9 mouse cellular contexts compared by ENCODE assay signal in the genomic region with DNA sequence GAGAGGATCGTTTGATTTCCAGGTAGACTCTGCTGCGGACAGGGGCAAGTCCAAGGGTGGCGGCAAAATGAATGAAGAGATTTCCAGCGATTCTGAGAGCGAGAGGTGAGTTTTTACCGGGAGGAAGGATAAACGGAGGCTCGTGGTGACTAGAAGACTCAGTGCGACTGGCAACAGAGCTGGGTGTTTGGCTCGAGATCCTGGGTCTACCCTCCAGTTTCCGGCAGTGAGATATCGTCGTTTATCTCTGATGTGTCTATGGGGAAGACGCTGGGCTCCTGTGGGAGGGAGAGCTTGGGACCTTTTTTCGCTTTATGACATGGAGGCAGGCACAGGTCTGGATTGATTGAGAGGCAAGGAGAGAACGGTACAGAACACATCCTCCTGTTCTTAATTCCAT. TPM values are rescaled to one million over a fixed set of nuclear protein-coding genes. Genes with fewer than 3 reads are reported as not detected.
DNase-seq lines count a peak whose midpoint lies in the region; ATAC-seq and TF ChIP-seq lines count a peak whose summit lies in the region.
"Had no signal": no experiment of that assay in that cellular context is flagged by ENCODE, and none has a peak within 500 bp of the region (broad histone marks: within the 10 kb centered on the region; RNA-seq: fewer than 3 reads in every experiment).

No protein-coding gene starts in this region.

- WGBS in thymus, adult 2 months, result 2% methylated on average over 16 of the region's 16 CpGs
- 6% methylated on average over 16 of the region's 16 CpGs for WGBS in hindbrain, embryonic 14.5 days
- WGBS in midbrain, embryonic 11.5 days, result 6% methylated on average over 16 of the region's 16 CpGs

- DNase-seq in gastrocnemius, postnatal 36 days, result peak; percentile 5 to 12
- DNase-seq in gastrocnemius, postnatal 14 days, result no peak
- no peak for DNase-seq in thymus, adult 2 months
- DNase-seq in thymus, adult 18-20 months, result no peak
- DNase-seq in hindbrain, embryonic 14.5 days (ENCODE audit: low spot score), result no peak
- DNase-seq in midbrain, embryonic 11.5 days (ENCODE audit: low spot score, missing footprints), result peak; percentile 87
- no peak for DNase-seq in embryo, embryonic 11 days
- DNase-seq in left cerebral cortex, postnatal 25 days (ENCODE audit: low spot score in 2 of 2), result no peak

- no peak for TF ChIP-seq POLR2A in thymus, adult 2 months (IDR thresholded peaks at IDR 0.05; ENCODE audit: control insufficient read depth, extremely low read depth, insufficient read depth, low read length, poor library complexity)

- peak overlapping the region; percentile 53 for H3K4me3 ChIP-seq in thymus, adult 2 months (ENCODE audit: control insufficient read depth, insufficient read depth, low read length)
- H3K4me3 ChIP-seq in hindbrain, embryonic 14.5 days (replicated peaks; ENCODE audit: low read length), result peak overlapping the region; percentile 73
- H3K4me3 ChIP-seq in midbrain, embryonic 11.5 days (ENCODE audit: low read depth, low read length), result peak overlapping the region; percentile 56

- H3K4me1 ChIP-seq in thymus, adult 2 months (replicated peaks; ENCODE audit: control insufficient read depth, insufficient read depth, low read length), result peaks cover 31% of the 10 kb centered on the region
- H3K4me1 ChIP-seq in hindbrain, embryonic 14.5 days (replicated peaks; ENCODE audit: control insufficient read depth, insufficient read depth, low read length), result peaks cover 12% of the 10 kb centered on the region
- peaks cover 24% of the 10 kb centered on the region for H3K4me1 ChIP-seq in midbrain, embryonic 11.5 days (ENCODE audit: control insufficient read depth, insufficient read depth, low read length)

- intact Hi-C loops in gastrocnemius, postnatal 36 days (cut with DNase I), result loop anchor here (2.0 to 5.0 kb wide), 4 partner anchors 29 to 189 kb away; a partner anchor contains a TSS
- intact Hi-C loops in gastrocnemius, postnatal 14 days (cut with DNase I; ENCODE audit: low total_unique reads), result no loop called here
- intact Hi-C loops in left cerebral cortex, postnatal 25 days (cut with DNase I), result loop anchor here (2.0 to 5.0 kb wide), 4 partner anchors 29 to 189 kb away; a partner anchor contains a TSS

- peak overlapping the region; percentile 89 for H3K4me2 ChIP-seq in hindbrain, embryonic 14.5 days (replicated peaks)
- H3K4me2 ChIP-seq in midbrain, embryonic 11.5 days, result peak overlapping the region; percentile 97

- no peaks in the 10 kb centered on the region for H3K9me3 ChIP-seq in hindbrain, embryonic 14.5 days (ENCODE audit: control insufficient read depth, low read length)
- no peaks in the 10 kb centered on the region for H3K9me3 ChIP-seq in midbrain, embryonic 11.5 days (ENCODE audit: control insufficient read depth, low read length)

- no peaks in the 10 kb centered on the region for H3K36me3 ChIP-seq in thymus, adult 2 months (ENCODE audit: control insufficient read depth, insufficient read depth, low read length)
- H3K36me3 ChIP-seq in hindbrain, embryonic 14.5 days (replicated peaks; ENCODE audit: control insufficient read depth, insufficient read depth), result peaks cover 14% of the 10 kb centered on the region
- peaks cover 6% of the 10 kb centered on the region for H3K36me3 ChIP-seq in midbrain, embryonic 11.5 days (ENCODE audit: control insufficient read depth, insufficient read depth, low read length)

- H3K27ac ChIP-seq in thymus, adult 2 months (ENCODE audit: control insufficient read depth, insufficient read depth, low read length), result no peak overlapping the region
- H3K27ac ChIP-seq in hindbrain, embryonic 14.5 days, result no peak overlapping the region
- H3K27ac ChIP-seq in midbrain, embryonic 11.5 days (ENCODE audit: low read depth, low read length), result no peak overlapping the region

- TF ChIP-seq CTCF in thymus, adult 2 months (IDR thresholded peaks at IDR 0.05; ENCODE audit: borderline replicate concordance, control insufficient read depth, extremely low read depth, insufficient read depth, low read length, poor library complexity), result no peak

- no peak for ATAC-seq in hindbrain, embryonic 14.5 days (ENCODE audit: low FRiP score)
- ATAC-seq in midbrain, embryonic 11.5 days (ENCODE audit: low FRiP score), result no peak

- H3K27me3 ChIP-seq in thymus, adult 2 months (ENCODE audit: control insufficient read depth, insufficient read depth, low read length), result no peaks in the 10 kb centered on the region
- H3K27me3 ChIP-seq in hindbrain, embryonic 14.5 days (ENCODE audit: control insufficient read depth, insufficient read depth, low read length), result no peaks in the 10 kb centered on the region
- H3K27me3 ChIP-seq in midbrain, embryonic 11.5 days (ENCODE audit: control insufficient read depth, insufficient read depth, low read length), result no peaks in the 10 kb centered on the region

- H3K9ac ChIP-seq in hindbrain, embryonic 14.5 days, result peak overlapping the region; percentile 68
- peak overlapping the region; percentile 67 for H3K9ac ChIP-seq in midbrain, embryonic 11.5 days (ENCODE audit: low read length)

RNA-seq across cellular contexts. Expression of a gene that starts 0.9 kb away (rescaled TPM):
- 10 to 100 TPM; 62.1 to 78.7 TPM for total RNA-seq in gastrocnemius, postnatal 36 days (2021)
- total RNA-seq in gastrocnemius, postnatal 14 days (2021), result 10 to 100 TPM; 64.1 to 76.2 TPM
- 57.4 and 69.5 TPM in 2 replicates for polyA plus RNA-seq in thymus, adult 2 months (2012; rRNA removed)
- 0.52 and 0.91 TPM in 2 replicates for polyA plus RNA-seq in hindbrain, embryonic 14.5 days (2014; fragmentation: Nextera tagmentation; extraction: Ambion mirVana)
- polyA plus RNA-seq in midbrain, embryonic 11.5 days (2014; fragmentation: Nextera tagmentation; extraction: Ambion mirVana), result 1.1 and 1.2 TPM in 2 replicates
- 1 to 10 TPM; 2.9 to 5.3 TPM for total RNA-seq in left cerebral cortex, postnatal 25 days (2021)

RNA-seq across cellular contexts. Expression of a gene that starts 1.9 kb away (rescaled TPM):
- total RNA-seq in gastrocnemius, postnatal 36 days (2021), result 10 to 100 TPM; 16.7 to 22.2 TPM
- 10 to 100 TPM; 12.6 to 18.4 TPM for total RNA-seq in gastrocnemius, postnatal 14 days (2021)
- polyA plus RNA-seq in thymus, adult 2 months (2012; rRNA removed), result 57.8 and 58.8 TPM in 2 replicates
- polyA plus RNA-seq in hindbrain, embryonic 14.5 days (2014; fragmentation: Nextera tagmentation; extraction: Ambion mirVana), result 34.5 and 35.7 TPM in 2 replicates
- 38.2 and 44.4 TPM in 2 replicates for polyA plus RNA-seq in midbrain, embryonic 11.5 days (2014; fragmentation: Nextera tagmentation; extraction: Ambion mirVana)
- total RNA-seq in left cerebral cortex, postnatal 25 days (2021), result 10 to 100 TPM; 30.2 to 37.0 TPM

RNA-seq across cellular contexts. Expression of a gene that starts 11.9 kb away (rescaled TPM):
- under 1 TPM in 1 of 2 experiments, not detected in 1; 0.30 TPM for total RNA-seq in gastrocnemius, postnatal 36 days (2021)
- under 1 TPM; 0.16 to 0.33 TPM for total RNA-seq in gastrocnemius, postnatal 14 days (2021)
- 0.31 and 0.47 TPM in 2 replicates for polyA plus RNA-seq in thymus, adult 2 months (2012; rRNA removed)
- 0.87 and 1.0 TPM in 2 replicates for polyA plus RNA-seq in hindbrain, embryonic 14.5 days (2014; fragmentation: Nextera tagmentation; extraction: Ambion mirVana)
- polyA plus RNA-seq in midbrain, embryonic 11.5 days (2014; fragmentation: Nextera tagmentation; extraction: Ambion mirVana), result 0.12 and 0.23 TPM in 2 replicates
- total RNA-seq in left cerebral cortex, postnatal 25 days (2021), result 1 to 10 TPM; 7.7 to 8.6 TPM

RNA-seq across cellular contexts. Expression of a gene that starts 22.1 kb away (rescaled TPM):
- total RNA-seq in gastrocnemius, postnatal 36 days (2021), result not detected
- not detected for total RNA-seq in gastrocnemius, postnatal 14 days (2021)
- not detected in 2 replicates for polyA plus RNA-seq in thymus, adult 2 months (2012; rRNA removed)
- not detected in 2 replicates for polyA plus RNA-seq in hindbrain, embryonic 14.5 days (2014; fragmentation: Nextera tagmentation; extraction: Ambion mirVana)
- not detected in 2 replicates for polyA plus RNA-seq in midbrain, embryonic 11.5 days (2014; fragmentation: Nextera tagmentation; extraction: Ambion mirVana)
- total RNA-seq in left cerebral cortex, postnatal 25 days (2021), result not detected
- total RNA-seq: gastrocnemius, postnatal 4 days had no signal

RNA-seq across cellular contexts. Expression of a gene that starts 24.6 kb away (rescaled TPM):
- total RNA-seq in gastrocnemius, postnatal 36 days (2021), result 10 to 100 TPM; 58.0 to 58.3 TPM
- total RNA-seq in gastrocnemius, postnatal 14 days (2021), result 10 to 100 TPM; 47.6 to 48.7 TPM
- polyA plus RNA-seq in thymus, adult 2 months (2012; rRNA removed), result 45.1 and 59.9 TPM in 2 replicates
- 183 and 186 TPM in 2 replicates for polyA plus RNA-seq in hindbrain, embryonic 14.5 days (2014; fragmentation: Nextera tagmentation; extraction: Ambion mirVana)
- 219 and 256 TPM in 2 replicates for polyA plus RNA-seq in midbrain, embryonic 11.5 days (2014; fragmentation: Nextera tagmentation; extraction: Ambion mirVana)
- 100 to 1,000 TPM; 161 to 166 TPM for total RNA-seq in left cerebral cortex, postnatal 25 days (2021)

Comparison
In these comparisons a context has a peak if more than half of its experiments do, and no peak if none do; other contexts are left out.
1. DNase-seq: peak in gastrocnemius, postnatal 36 days (2 of 2) and midbrain, embryonic 11.5 days (single experiment); none in gastrocnemius, postnatal 14 days (single experiment), thymus, adult 2 months (single experiment), thymus, adult 18-20 months (0 of 2), hindbrain, embryonic 14.5 days (single experiment), embryo, embryonic 11 days (single experiment) and left cerebral cortex, postnatal 25 days (0 of 2).
2. RNA of a gene that starts 0.9 kb away (total RNA-seq): 62.1 to 78.7 TPM in gastrocnemius, postnatal 36 days and 64.1 to 76.2 TPM in gastrocnemius, postnatal 14 days; 2.9 to 5.3 TPM in left cerebral cortex, postnatal 25 days; every median in the first group is over 10 times any median in the second.
3. RNA of a gene that starts 11.9 kb away (total RNA-seq): 7.7 to 8.6 TPM in left cerebral cortex, postnatal 25 days; 0.16 to 0.33 TPM in gastrocnemius, postnatal 14 days and 0.30 TPM in gastrocnemius, postnatal 36 days; every median in the first group is over 4 times any median in the second.
4. Peak in every context shown above with its lines, with median percentiles within 50 percentile points of each other: H3K4me3 ChIP-seq.